Mouse (Mus musculus) right cerebral cortex, adult 2 months (tissue): Measurements from ENCODE around the gene Mdga1.
A peak's percentile ranks its signal among the peaks of the same experiment; 100 is the strongest.

Experiments
- DNase-seq, 2 experiments: peaks; one replicate each; pipeline ENCODE4 v3.0.0; 2021 to 2022; ENCODE audit warnings: low spot score in 2 of 2

Mdga1 gene

DNA sequence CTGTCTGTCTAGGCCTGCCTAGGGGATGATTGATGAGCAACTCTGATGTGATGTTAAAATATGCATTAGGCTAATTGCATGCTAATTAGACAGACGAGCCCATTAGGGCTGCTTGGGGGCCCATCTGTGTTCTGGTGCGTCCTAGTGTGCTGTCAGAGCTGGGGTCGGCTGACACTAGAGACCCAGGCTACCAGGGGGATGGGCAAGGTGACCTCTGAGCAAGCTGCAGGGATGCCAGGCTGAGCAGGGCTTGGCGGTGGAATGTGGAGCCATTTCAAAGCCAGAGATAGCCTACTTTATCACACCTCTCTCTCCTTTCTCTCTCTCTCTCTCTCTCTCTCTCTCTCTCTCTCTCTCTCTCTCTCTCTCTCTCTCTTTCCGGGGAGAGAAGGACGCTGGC is 49.8 kb downstream of the Mdga1 start:
- no peak for DNase-seq

DNA sequence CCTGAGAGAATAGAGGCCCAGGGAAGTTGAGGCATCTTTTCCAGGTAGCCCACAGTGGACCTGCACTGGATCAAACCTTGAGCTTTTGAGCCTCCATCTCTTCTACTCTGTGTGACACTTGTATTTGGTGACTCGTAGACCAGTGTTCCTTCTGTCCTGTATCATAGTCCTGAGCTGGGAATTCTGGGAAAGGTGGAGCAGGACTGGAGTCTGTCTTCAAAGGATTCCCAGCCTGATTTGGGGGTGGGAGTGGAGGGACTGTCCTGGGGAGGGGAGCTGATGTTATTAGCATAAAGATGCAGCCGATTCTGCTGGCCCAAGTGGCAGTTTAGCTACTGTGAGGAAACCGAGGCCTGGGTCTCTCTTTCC is 50.4 kb downstream of the Mdga1 start:
- DNase-seq, result no peak

DNA sequence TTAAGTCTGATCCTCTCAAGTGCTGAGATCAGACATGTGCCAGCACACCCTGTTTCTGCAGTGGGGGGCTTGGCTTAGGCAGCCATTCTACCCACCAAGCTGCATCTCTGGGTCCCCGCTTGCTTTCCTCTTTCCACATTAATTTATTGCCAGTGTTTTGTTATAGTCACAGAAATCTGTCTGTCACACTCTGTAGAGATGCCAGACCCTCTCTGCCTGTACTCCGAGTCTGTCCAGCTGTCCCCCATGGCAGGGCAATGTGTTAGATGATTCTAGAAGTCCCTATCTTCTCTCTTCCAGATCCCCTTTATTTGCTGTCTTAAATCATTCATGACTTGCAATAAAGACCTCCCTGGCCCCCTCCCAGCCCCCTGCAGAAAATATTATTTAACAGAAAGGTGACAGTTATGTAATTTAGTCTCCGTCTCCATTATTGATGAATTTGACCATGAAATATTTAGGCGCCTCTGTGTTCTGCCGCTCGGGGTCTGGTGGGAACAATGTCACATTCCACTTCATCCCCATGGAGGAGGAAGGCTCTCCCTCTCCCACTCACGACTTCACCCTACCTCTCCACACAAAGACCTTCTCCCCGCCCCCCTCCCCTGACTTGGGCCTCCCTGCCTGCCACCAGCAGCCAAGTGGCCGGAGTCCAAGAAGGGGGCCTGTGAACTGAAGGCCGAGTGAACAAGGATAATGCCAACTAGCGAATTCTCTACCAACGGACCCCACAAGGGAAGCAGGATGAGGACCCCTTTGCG is 50.9 kb downstream of the Mdga1 start:
- DNase-seq, result no peak

DNA sequence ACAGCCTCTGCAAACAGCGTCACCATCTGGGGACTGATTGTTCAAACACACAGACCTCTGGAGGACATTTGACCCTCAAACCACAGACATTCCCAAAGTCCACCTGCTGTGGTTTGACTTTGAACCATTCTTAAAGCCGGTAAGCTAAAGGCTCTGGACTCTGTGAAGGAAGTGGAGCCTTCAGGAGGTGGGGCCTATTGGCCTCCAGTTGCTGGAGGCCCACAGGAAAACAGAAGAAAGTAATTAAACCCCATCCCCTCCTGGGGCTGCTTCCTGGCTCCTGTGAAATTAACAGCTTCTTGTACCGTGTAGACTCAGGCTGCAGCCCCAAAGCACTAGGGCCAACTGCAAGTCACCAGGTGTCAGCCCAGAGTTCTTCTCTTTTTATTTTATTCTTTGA is 52.9 kb downstream of the Mdga1 start:
- DNase-seq, result no peak

DNA sequence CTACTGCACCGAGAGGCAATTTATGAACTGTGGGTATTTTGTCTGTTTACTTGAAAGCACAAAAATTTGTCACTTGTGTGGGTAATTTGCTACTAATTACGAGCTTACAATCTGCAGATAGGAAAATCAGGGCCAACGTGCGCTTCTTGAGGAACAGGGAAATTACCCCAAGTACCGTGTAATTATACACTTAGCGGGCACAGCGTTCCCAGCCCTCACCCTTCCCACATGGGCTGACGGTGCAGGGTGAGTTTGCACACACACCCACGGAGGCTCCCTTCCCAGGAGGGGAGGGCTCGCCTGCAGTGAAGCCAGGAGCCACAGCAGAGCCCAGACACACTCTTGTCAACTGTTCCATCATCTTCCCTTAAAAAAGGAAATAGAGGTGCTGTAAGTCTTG is 54.1 kb downstream of the Mdga1 start:
- peak in 1 of 2 experiments; percentile 33 for DNase-seq

DNA sequence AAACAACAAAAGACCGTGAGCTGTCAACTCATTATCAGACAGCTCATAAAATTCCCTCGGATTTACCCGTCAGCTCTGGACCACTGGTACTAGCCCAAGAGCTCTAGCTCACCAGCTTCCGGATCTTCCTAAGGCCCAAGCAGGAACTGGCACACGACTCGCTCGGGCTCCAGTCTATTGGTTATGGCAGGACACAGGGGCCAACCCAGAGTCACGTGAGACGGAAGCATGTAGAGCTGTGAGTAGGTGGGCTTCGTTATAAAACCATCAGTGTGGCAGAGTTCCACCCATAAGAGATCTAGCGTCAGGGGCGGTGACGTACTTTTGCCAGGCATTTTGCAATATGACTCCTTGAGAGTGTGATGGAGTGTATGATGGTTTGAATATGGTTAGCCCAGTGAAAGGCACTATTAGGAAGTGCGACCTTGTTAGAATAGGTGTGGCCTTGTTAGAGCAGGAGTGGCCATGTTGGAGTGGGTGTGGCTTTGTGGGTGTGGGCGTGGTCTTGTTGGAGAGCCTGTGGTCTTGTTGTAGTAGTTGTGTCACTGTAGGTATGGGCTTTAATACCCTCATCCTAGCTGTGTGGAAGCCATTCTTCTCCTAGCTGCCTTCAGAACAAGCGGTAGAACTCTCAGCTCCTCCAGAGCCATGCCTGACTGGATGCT is 56.5 kb downstream of the Mdga1 start:
- DNase-seq, result no peak

DNA sequence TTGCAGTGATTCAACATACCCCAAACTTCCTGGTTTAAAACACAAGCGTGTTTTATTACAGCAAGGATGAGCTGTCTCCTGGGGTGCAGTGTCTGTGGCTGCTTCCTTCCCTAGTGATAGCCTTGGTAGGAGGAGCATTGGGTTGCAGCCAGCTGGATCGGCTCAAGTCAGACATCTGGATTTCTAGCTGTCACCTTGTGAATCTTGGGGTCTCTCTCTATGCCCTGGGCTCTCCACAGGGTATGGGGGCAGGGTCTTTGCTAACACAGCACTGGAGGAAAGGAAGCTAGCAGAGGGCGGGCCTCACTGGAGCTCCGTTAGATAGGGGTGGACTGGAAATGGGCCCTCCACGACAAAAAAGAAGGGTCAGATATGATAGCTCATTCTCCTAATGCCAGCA is 57.2 kb downstream of the Mdga1 start:
- DNase-seq, result no peak

DNA sequence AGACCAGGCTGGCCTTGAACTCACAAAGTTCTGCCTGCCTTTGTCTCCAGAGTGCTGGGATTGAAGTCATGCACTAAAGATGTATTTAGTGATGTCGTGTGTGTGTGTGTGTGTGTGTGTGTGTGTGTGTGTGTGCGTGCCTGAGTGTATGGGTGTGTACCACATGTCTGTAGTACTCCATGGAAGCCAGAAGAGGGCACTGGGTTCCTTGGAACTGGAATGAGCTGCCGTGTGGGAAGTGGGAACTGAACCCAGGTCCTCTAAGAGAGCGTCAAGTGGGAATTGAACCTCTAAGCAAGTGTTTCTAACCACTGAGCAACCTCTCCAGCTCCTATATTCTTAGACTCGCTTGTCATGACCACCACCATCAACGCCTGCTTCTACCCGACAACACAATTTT is 60.9 kb downstream of the Mdga1 start:
- no peak for DNase-seq

DNA sequence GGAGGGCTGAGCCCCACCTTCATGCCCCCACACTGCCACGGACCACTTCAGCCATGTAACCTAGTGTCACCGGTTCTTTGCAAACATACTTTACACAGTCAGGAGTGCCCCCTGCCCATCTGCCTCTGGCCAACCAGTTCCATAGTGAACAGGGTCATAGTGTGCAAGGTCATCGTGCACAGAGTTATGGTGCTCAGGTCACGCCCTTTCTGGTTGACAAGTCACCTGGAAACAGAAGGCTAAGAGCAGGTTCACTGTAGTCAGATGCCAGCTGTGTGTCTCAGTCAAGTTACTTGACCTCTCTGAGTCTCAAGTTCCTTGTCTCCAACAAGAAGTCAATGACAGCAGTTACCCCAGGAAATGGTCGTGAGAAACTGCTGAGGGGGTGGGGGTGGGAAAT is 65.2 kb downstream of the Mdga1 start:
- DNase-seq, result no peak

DNA sequence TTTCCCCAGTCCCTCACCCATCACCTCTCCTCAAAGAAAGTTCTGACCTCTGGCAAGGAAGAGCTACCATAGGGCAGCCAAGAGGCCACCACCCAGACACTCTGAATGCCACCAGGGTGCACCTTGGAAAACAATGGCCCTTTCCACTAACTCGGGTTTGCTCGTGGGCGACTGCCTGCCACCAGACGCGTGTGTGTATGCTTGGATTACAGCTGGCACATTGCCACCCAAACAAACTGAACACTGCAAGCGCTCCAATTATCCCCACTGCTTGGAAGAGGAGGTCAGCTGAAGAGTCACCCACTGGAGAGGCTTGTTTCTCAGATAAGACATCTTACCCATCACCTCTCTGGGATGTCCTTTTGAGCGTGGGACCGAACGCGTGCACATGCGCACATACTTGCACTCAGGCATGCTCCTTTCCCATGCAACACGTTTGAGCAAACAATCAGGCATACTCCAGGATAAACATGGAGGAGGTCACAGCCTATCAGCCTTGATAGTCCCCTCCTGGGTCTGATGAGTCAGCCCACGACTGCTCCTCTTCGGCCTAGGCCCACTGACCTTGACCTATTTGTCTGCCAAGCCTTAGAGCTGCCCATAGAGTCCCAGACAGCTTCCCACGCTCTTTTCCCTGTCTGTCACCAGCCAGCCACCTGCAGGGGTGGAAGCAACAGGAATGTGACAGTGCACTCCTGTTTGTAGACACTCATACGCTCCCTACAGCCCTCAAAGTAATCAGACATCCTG is 67.3 kb downstream of the Mdga1 start:
- no peak for DNase-seq

DNA sequence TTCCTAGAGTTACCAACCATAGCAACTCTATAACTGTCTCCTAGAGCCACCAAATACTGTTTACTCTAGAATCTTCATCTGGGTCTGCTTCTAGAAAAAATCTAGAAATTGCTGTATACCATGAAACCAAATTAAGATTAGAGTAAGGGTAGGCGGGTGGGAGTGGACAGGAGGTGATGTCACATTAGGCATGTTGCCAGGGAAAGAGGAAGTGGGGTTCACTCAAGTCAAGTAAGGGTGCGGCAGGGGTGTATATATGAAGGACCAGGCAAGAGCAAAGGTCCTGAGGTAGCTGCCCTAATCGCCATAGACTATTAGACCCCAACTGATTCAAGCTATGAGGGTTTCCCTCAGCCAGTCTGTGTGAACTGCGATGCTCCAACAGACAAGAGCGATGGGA is 69.6 kb downstream of the Mdga1 start:
- DNase-seq, result no peak

DNA sequence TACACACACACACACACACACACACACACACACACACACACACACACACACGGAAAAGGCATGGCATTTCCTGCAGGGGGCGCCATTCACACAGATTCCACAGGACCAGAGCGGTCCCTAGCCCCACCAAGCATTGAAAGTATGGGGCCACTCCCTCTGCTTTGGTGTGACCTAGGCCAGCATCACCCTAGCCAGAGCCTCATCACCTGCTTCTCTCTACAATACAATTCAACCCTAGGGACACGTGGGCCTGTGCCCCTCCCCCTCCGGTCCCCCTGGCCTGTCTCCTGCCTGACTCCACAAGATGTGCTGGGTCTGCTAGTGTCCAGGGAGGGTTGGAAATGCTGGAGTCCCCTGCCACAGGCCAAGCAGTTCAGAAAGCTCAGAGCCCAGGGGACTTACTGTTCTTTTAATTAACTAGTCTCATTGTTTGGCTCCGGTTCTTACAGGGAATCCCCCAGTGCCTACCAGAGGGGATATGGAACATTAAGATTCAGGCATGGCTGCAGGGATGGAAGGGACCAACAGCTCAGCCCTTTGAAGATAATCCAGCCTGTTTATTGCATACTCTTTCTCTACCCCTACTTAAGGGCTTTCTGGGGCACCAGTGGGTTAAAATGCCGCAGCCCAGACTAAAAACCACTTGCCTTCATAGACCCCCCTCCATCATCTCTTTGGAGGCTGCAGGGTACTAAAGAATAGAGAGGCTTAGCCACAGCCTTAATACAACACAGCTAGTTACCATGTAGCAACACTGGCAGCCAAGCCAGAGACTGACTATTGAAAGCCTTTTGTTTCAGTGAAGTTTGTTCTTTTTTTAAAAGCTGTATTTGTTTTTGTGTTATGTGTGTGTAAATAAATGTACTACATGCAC is 73.5 kb downstream of the Mdga1 start:
- DNase-seq, result no peak

DNA sequence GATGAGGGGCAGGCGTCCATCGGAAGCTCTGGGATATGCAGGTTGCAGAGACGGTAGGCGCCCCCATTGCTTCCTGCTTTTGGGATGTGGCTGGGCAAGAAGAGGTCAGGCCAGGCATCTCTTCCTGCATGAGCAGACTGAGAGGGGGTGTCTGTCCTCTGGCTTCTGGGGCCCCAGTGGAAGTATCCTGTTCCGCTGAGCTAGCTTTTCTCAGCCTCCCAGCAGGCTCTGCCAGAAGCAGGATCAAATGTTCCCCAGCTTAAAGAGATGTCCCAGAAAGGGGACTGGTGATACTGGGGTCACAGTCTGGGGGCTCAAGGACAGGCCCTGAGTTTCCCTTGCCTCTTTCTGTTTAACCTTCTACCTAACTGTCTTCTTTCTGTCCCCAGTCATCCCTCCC is 74.3 kb downstream of the Mdga1 start:
- no peak for DNase-seq

DNA sequence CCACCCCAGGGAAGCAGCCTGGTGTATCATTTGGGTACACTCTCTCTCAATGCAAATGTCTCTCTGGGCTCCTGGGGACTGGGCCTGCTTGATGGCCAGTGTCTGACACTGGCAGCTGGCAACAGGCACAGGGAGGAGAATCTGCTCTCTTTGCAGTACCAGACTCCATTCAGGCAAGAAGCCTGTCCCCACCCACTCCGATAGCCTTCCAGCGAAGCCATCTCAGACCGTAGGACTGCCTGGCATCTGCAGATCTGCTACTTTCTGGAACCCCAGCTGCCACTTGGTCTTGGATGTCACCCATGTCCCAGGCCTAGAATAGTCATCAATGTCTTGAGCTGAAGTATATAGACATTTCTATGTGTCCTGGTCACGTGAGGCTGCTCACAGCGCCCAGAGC is 74.9 kb downstream of the Mdga1 start:
- DNase-seq, result no peak

DNA sequence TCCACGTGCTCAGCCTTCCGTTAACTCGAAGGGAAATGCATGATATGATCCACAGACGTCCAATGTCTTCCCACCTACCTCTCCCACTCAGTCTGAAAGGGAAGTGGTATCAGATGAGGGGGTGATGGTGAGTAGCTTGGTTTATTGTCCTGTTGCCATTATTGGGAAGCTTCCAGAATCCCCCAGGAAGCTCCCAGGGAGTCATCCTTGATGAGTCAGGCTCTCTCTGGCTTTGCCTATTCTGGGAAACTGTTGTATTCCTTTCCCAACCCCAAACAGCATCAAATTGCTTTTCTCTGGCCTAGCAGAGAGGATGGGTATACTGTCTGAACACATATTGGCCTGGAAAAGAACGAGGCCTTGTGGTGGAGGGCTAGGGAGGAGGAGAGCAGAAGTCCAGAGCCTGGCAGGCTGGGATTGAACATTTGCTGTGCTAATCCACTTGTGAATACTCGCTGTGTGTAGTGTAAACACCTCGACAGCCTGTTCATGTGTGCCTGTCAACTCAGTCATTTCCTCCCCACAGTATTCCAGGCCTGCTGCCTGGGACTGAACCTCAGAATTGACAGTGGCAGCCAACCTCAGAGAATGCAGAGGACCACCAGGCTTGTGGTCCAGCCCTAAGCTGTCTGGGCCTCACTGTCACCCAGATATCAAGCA is 79.3 kb downstream of the Mdga1 start:
- peak in 1 of 2 experiments; percentile 46 for DNase-seq

DNA sequence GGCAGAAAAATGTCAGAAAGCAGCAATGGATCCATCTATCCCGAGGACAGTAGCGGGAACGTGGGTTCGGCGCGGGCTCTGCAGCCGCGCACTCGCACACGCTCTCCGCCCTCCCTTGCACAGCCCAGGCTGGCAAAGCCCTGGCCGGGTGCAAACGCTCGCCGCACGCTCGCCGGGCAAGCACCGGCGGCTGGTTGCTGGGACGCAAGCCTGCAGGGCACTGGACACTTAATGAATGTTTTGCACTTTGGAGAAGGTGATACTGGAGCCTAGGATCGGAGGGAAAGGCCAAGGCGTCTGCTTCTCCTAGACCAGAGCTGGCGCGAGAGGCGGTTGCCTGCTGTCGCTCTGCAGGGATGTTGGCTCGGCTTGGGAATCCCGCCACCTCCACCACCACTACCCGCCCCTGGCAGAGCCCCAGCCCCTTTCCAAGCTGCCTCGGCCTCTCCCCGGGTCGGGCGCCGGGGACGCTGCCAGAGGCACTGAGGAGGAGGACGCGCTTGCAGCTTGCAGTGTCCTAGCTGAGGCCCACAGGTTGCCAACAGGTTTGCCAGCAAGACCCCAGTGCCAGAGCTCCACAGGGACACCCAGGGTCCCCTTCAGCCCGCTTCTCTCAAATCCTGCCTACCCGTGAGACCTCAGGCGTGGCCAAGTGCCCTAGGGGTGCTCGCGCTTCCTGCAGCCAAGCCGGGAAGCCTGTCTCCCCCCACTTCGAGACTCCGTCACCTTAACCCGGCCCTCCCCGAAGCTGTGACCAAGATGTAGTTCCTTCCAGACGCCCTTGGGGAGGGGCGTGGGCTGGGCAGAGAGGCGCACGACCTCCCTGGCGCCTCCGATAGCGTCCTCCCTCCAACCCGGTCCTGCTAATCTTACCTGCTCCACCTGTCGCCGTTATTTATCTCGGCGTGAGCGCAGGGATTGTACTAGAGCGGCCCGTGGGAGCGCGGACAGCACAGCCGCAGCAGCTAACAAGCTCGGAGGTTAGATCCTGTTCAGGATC is 80.6 kb downstream of the Mdga1 start:
- DNase-seq, result peak; percentile 55 to 72

DNA sequence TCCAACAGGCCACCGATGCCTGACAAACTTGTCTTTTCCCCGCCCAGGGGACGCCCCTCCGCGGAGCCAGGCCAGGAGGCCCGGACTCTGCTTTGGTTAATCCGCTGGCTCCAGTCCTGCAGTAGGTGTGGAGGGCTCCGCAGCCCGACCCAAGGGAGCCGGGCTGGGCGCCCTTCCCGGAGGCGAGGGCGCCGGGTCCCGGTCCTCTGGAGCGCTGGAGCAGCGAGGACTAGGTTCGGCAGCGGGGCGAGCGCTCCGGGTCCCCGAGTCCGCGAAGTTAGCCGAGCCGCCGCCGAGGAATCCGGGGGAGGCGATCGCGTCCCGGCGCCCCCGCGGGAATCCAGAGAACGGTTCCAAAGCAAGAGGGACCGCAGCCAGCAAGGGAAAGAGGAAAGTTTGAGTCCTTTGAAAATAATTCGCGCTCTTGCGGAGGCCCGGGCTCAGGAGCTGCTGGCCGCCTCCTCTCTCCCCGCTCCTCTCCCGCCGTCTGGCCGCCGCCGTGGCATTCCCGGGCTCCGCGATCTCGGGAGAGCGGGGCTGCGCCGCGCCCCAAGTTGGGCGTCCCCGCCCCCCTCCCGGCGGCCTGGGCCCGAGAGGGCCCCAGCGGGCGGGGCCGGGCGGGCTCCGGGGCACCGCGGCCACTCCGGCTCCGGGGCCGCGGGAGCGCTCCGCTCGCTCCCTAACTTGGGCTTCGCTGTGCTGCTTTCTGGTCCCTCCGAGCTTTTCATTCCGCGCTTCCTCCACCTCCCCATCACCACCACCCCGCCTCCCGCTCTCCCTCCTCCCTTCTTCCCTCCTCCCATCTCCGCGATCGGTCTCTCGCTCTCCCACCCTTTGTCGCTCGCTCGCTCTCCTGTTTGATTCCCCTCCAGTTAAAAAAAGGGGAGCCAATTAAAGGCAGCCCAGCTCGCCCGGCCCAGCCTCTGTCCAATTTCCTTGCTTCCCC is 81.7 kb downstream of the Mdga1 start:
- DNase-seq, result peak; percentile 64 to 72

DNA sequence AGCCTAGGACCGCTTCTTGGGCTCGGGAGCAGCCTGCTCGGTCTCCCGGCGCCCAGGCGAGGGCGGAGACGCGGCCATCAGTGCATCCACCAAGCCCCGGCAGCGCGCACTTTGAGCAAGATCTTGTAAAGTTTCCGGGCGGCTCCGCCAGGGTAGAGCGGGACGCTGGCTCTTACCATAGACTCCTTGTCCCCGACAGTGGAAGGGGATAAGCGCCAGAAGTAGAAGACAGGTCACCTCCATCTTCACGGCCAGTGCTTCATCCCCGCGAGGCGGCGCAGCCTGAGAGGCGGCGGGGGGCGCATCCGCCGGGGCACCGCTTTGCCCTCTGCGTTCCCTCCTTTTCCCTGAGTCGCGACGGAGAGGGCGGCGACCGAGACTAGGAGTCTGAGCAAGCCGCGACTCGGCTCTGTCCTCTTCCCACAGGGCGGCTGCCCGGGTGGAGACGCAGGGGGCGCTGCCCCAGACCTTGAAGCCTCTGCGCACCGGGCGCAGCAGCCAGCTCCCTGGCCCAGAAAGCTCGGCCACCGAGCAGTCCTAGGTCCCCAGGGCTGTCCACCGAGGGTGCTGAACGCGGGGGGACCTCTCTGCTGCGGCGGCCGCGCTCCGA is 82.5 kb downstream of the Mdga1 start:
- DNase-seq, result peak in 1 of 2 experiments; percentile 50
